In genomic region chr17:48352976-48353375, GRCm38 (mm10) we compare ENCODE assay signal across 5 mouse cellular contexts. TPM values are rescaled to one million over a fixed set of nuclear protein-coding genes. Genes with fewer than 3 reads are reported as not detected.
"Had no signal": no experiment of that assay in that cellular context is flagged by ENCODE, and none has a peak within 500 bp of the region (broad histone marks: within the 10 kb centered on the region; RNA-seq: fewer than 3 reads in every experiment).

No protein-coding gene starts in this region.

RNA-seq across cellular contexts. Expression of gene Treml1, which starts 6.7 kb away (rescaled TPM):
- polyA plus RNA-seq: neural tube, embryonic 14.5 days; small intestine, adult 2 months; stomach, postnatal 0 days had no signal

RNA-seq across cellular contexts. Expression of gene Trem2, which starts 6.8 kb away (rescaled TPM):
- polyA plus RNA-seq: small intestine, adult 2 months had no signal

RNA-seq across cellular contexts. Expression of gene B430306N03Rik, which starts 37.0 kb away (rescaled TPM):
- polyA plus RNA-seq: neural tube, embryonic 14.5 days had no signal

RNA-seq across cellular contexts. Expression of gene Treml2, which starts 53.7 kb away (rescaled TPM):
- polyA plus RNA-seq: neural tube, embryonic 13.5 days; testis, adult 2 months had no signal
